Mouse (Mus musculus) megakaryocyte, embryonic 14.5 days (primary cell): ENCODE measurements at regions not wholly inside any gene's neighbourhood (a gene's known extent, or its start where the extent isn't known, plus 50 kb on each side); places are given as distances from the start of the nearest gene placed in this dataset.

Experiments
- H3K27me3 ChIP-seq: replicated peaks from 2 replicates; pipeline ENCODE3; 2012; ENCODE audit warnings: inconsistent platforms
- H3K36me3 ChIP-seq: replicated peaks from 2 replicates; pipeline ENCODE3; 2012; ENCODE audit warnings: low read length, inconsistent platforms, mixed read lengths
- H3K4me1 ChIP-seq: 2 replicates; pipeline ENCODE4 v1.6.1; 2012; ENCODE audit warnings: inconsistent platforms
- H3K4me3 ChIP-seq: replicated peaks from 2 replicates; pipeline ENCODE3; 2012; ENCODE audit warnings: moderate library complexity, mild to moderate bottlenecking, inconsistent platforms
- H3K9me3 ChIP-seq: 2 replicates; pipeline ENCODE4 v1.6.1; 2012; ENCODE audit warnings: inconsistent platforms
- FLI1 ChIP-seq: IDR thresholded peaks from 2 replicates; pipeline ENCODE4 v1.6.1; 2012; ENCODE audit warnings: low read length, inconsistent platforms, mixed read lengths
- GATA1 ChIP-seq: IDR thresholded peaks from 3 replicates; pipeline ENCODE4 v1.6.1; 2012; ENCODE audit warnings: mixed read lengths, low read length, inconsistent platforms, borderline replicate concordance

DNA sequence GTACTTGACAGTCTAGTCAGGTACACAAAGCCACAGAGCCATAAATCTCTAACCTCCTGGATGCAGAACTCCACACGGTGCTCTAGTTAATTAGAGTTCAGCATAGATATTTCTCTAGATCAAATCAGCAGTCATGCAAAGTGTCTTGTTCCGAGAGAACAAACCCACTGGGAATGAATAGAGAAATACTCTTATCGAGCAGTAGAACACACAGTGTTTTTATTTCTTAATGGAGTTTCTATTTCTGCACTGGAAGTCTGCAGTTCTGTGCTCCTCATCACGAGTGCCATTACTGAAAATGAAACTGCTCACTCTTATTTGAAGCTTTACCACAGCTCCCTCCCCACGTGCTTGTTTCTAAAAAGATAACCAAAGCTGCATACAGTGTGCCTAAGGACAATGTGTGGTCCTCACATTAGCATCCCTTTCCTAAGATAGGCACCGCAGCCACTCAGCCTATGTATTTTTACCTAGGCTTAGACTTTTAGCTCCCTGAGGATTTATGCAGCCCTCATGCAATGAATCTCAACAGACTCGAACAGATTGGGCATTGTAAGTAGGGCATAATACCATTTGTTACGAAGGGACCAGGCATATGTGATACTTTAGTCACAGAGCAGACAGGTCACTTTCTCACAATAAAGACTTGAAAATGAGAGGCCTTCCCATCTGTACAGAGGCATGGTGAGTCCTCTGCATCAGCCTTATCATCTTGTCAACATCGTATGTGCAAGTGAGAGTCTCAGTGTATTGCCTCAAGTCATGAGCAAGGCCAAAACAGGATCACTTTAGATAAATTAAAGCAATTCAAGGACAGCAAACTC lies 301.5 kb downstream of the Arl4a start:
- no peaks in the 10 kb centered on the region for H3K4me1 ChIP-seq
- no peaks in the 10 kb centered on the region for H3K36me3 ChIP-seq

GRCm38 (mm10) chr12:39734176-39734575 lies 303.6 kb downstream of the Arl4a start:
- Histone ChIP-seq H3K4me3 (no peak overlapping the region), H3K27me3 (no peaks in the 10 kb centered on the region), H3K9me3 (no peaks in the 10 kb centered on the region), H3K36me3 (no peaks in the 10 kb centered on the region), H3K4me1 (no peaks in the 10 kb centered on the region)
- TF ChIP-seq FLI1 (no peak), GATA1 (no peak)

More for the DNA sequence above, 301.5 kb downstream of the Arl4a start:
- H3K27me3 ChIP-seq, result no peaks in the 10 kb centered on the region
- TF ChIP-seq FLI1 (no peak), GATA1 (no peak)
- no peaks in the 10 kb centered on the region for H3K9me3 ChIP-seq
- H3K4me3 ChIP-seq, result peak overlapping the region; percentile 16

GRCm38 (mm10) chr12:39731177-39731576 lies 306.6 kb downstream of the Arl4a start:
- H3K36me3 ChIP-seq, result no peaks in the 10 kb centered on the region
- H3K4me3 ChIP-seq, result no peak overlapping the region
- no peaks in the 10 kb centered on the region for H3K9me3 ChIP-seq
- TF ChIP-seq GATA1 (no peak), FLI1 (no peak)
- no peaks in the 10 kb centered on the region for H3K27me3 ChIP-seq
- H3K4me1 ChIP-seq, result no peaks in the 10 kb centered on the region

DNA sequence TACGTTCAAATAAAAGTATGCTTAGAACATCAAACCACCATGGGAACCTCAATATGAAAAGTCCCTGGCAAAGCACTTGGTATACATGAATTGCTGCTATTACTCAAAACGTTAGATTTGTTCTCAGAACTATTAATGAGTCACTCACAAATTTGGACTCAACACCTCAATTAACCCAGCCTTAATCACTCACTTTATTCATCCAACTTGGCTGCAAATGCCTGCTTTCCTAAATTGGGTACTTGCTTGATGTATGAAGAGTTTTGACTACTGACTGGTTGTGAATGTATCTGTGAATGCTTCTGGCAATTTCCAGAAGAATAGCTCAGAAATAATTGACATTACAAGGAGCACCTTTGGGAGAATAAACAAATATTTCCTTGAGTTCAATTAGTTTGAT lies 308.6 kb downstream of the Arl4a start:
- H3K27me3 ChIP-seq, result no peaks in the 10 kb centered on the region
- H3K36me3 ChIP-seq, result no peaks in the 10 kb centered on the region
- no peak for TF ChIP-seq FLI1
- no peak for TF ChIP-seq GATA1
- no peaks in the 10 kb centered on the region for H3K9me3 ChIP-seq
- H3K4me1 ChIP-seq, result no peaks in the 10 kb centered on the region
- no peak overlapping the region for H3K4me3 ChIP-seq

DNA sequence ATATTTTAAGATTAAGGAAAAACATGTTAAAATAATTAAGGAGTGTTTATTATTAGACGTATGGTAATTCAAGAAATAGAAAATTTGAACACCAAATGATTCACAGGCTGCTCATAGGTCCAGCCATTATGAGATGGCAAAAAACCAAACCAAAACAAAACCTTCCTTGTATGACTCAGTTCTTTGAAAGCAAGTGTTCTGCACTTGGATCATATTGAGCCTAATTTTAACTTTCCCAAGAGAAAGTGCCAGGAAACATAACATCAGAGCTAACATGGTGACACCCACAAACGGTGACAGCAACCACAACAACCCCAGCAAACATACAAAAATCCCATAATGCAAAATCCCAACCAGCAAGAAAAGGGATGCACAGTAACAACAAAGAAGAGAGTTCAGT lies 313.7 kb downstream of the Arl4a start:
- TF ChIP-seq FLI1 (no peak), GATA1 (no peak)
- Histone ChIP-seq H3K36me3 (no peaks in the 10 kb centered on the region), H3K4me3 (no peak overlapping the region), H3K9me3 (no peaks in the 10 kb centered on the region), H3K27me3 (no peaks in the 10 kb centered on the region), H3K4me1 (no peaks in the 10 kb centered on the region)

DNA sequence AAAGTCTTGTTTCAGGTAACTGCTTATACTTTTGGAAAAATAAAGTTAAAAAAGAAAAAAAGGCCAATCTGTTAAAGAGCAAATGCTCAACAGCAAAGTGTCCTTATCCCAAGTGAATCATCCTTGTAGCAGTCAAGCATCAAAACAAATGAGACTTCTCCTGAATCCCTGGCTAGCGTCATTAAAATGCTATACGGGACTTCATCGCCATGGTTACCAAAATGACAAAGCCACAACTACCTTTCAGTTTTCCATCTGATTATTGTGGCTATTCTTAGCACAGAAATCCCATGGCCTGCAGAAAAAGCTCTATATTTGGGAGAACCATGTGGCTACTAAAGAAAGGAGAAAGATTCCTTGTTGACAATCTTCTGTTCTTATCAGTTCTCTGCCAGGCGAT lies 322.7 kb downstream of the Arl4a start:
- Histone ChIP-seq H3K4me1 (no peaks in the 10 kb centered on the region), H3K27me3 (no peaks in the 10 kb centered on the region), H3K36me3 (no peaks in the 10 kb centered on the region), H3K9me3 (no peaks in the 10 kb centered on the region), H3K4me3 (no peak overlapping the region)
- TF ChIP-seq FLI1 (no peak), GATA1 (no peak)

DNA sequence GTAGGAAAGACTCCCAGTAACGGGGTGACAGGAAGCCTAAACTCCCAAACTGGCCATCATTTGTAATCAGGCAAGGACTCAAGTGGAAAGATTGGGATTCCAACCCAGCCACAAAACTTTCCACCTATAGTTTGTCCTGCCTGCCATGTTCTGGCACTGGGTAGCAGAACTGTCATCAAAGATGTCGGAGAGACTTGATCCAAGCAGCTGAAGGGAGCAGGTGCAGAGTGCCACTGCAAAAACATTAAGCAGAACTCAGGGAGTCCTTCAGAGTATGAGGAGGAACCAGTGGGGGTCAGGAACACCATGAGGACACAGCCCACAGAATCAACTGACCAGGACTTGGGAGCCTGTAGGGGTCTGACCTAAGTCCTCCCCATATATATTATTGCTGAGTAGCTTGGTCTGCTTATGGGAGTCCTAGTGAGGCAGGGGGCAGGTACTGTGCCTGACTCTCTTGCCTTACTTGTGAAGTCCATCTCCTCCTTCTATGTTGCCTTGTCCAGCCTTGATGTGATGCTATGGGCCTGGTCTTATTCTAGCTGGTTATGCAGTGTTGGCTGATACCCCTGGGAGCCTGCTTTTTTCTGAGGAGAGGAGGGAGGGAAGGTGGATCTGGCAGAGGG lies 323.5 kb downstream of the Arl4a start:
- Histone ChIP-seq H3K4me3 (no peak overlapping the region), H3K36me3 (no peaks in the 10 kb centered on the region), H3K4me1 (no peaks in the 10 kb centered on the region), H3K27me3 (no peaks in the 10 kb centered on the region), H3K9me3 (no peaks in the 10 kb centered on the region)
- TF ChIP-seq FLI1 (no peak), GATA1 (no peak)

DNA sequence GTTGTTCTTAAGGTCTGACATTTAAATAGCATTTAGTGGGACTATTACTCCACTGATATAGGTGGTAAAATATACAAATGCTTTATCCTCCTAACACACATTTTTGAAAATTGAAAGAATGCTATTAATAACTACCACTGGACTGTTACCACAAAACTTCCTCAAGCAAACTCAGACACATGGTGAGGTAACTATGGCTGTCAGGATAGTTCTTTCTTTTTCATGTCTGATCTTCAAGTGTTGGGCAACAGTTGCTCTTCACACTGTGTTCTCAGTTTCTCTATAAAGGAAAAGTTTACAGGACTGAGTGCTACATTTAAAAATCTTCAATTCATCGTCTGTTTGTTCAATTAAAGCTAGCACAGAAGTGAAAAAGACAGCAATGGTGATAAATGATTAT lies 326.0 kb downstream of the Arl4a start:
- H3K9me3 ChIP-seq, result no peaks in the 10 kb centered on the region
- no peak overlapping the region for H3K4me3 ChIP-seq
- H3K36me3 ChIP-seq, result no peaks in the 10 kb centered on the region
- TF ChIP-seq GATA1 (no peak), FLI1 (no peak)
- H3K27me3 ChIP-seq, result no peaks in the 10 kb centered on the region
- H3K4me1 ChIP-seq, result no peaks in the 10 kb centered on the region

DNA sequence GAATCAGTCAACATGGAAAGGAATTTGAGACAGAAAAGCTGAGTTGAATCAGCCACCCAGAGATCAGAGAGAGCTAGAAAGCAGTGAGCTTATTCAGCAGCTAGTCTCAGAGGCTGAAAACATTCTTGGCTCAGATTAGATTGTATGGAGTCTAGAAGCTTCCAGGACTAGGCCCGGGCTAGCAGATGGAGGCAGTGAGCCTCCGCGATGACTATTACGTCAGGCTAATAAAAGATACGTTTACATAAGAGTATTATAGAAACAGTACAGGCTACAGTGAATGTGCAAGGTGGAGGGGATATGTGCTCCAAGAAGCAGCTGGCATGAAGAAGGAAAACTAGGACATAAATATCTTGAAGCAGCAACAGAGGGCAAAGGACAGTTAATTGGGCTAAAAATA lies 328.0 kb downstream of the Arl4a start:
- no peaks in the 10 kb centered on the region for H3K36me3 ChIP-seq

DNA sequence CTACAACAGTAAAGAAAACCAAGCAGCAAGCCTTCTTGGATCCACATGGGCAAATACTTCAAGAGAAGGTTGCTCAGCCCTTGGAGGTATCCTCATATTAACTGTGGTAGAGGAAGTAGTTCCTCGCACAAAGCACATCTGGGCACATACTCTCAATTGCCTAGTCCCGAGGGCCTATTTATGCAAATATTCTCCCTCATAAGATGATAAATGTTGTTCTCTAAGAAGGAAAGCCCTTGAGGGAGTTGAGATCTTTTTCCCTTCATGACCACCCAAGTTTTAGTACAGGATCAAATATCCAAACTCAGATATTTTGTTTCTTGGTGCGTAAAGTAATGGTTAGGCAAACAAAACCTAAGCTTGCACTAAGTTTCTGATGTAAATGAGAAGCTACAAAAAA lies 340.6 kb downstream of the Arl4a start:
- H3K36me3 ChIP-seq, result no peaks in the 10 kb centered on the region
- H3K4me1 ChIP-seq, result no peaks in the 10 kb centered on the region
- no peaks in the 10 kb centered on the region for H3K9me3 ChIP-seq
- TF ChIP-seq FLI1, result no peak
- no peak for TF ChIP-seq GATA1
- H3K27me3 ChIP-seq, result no peaks in the 10 kb centered on the region
- no peak overlapping the region for H3K4me3 ChIP-seq

More for the DNA sequence above, 328.0 kb downstream of the Arl4a start:
- H3K27me3 ChIP-seq, result no peaks in the 10 kb centered on the region
- H3K9me3 ChIP-seq, result no peaks in the 10 kb centered on the region
- TF ChIP-seq GATA1, result no peak
- no peak for TF ChIP-seq FLI1
- no peaks in the 10 kb centered on the region for H3K4me1 ChIP-seq
- H3K4me3 ChIP-seq, result no peak overlapping the region

- Histone ChIP-seq H3K36me3 (no peaks in the 10 kb centered on the region), H3K27me3 (no peaks in the 10 kb centered on the region), H3K4me3 (no peak overlapping the region), H3K9me3 (no peaks in the 10 kb centered on the region), H3K4me1 (no peaks in the 10 kb centered on the region)
- TF ChIP-seq FLI1 (no peak), GATA1 (no peak)
Measured at GRCm38 (mm10) chr12:39695322-39695721, 342.5 kb downstream of the Arl4a start.
